Mouse (Mus musculus) neutrophil, adult 5-6 weeks (primary cell): ENCODE data around the gene Stat5b. TPM values are rescaled to one million over a fixed set of nuclear protein-coding genes. Genes with fewer than 3 reads are reported as not detected.

Experiments used
- ATAC-seq: fragments of 151-379, 151-347 bp; 2 replicates; pipeline ENCODE4 v1.8.0; 2017; ENCODE audit warnings: mild to moderate bottlenecking, moderate TSS enrichment; ENCODE audit not compliant: insufficient number of reproducible peaks, poor library complexity, low FRiP score, severe bottlenecking; ENCODE audit errors: extremely low read depth
- total RNA-seq: library from RNA; stranded (forward); fragments of 200-1000 nt; gene quantifications from 2 replicates; pipeline ENCODE4 v1.2.3, GENCODE M21; 2017

Stat5b gene
- total RNA-seq = 103 and 108 TPM in 2 replicates

- peak; percentile 54 for ATAC-seq
Measured at GRCm38 (mm10) chr11:100850038-100850777, at the start of gene Stat5b. Gene Stat5b (minus strand): TSS chr11:100850724.

GRCm38 (mm10) chr11:100898441-100899199 is 48.1 kb upstream of the Stat5b start:
- ATAC-seq = no peak

GRCm38 (mm10) chr11:100897294-100898231 is 47.0 kb upstream of the Stat5b start:
- ATAC-seq = no peak

- no peak for ATAC-seq
Measured at GRCm38 (mm10) chr11:100896078-100896477, 45.6 kb upstream of the Stat5b start.

GRCm38 (mm10) chr11:100894146-100894918 is 43.8 kb upstream of the Stat5b start:
- no peak for ATAC-seq

- ATAC-seq = peak; percentile 89
Measured at GRCm38 (mm10) chr11:100893482-100893881, 43.0 kb upstream of the Stat5b start.

- ATAC-seq = no peak
Measured at GRCm38 (mm10) chr11:100892435-100892834, 41.9 kb upstream of the Stat5b start.

GRCm38 (mm10) chr11:100891256-100892123 is 41.0 kb upstream of the Stat5b start:
- ATAC-seq = no peak

- no peak for ATAC-seq
Measured at GRCm38 (mm10) chr11:100890481-100890880, 40.0 kb upstream of the Stat5b start.

GRCm38 (mm10) chr11:100888348-100888820 is 37.9 kb upstream of the Stat5b start:
- no peak for ATAC-seq

GRCm38 (mm10) chr11:100887764-100888163 is 37.2 kb upstream of the Stat5b start:
- ATAC-seq = no peak

GRCm38 (mm10) chr11:100887236-100887635 is 36.7 kb upstream of the Stat5b start:
- ATAC-seq = no peak

GRCm38 (mm10) chr11:100886188-100886740 is 35.7 kb upstream of the Stat5b start:
- ATAC-seq = no peak

- no peak for ATAC-seq
Measured at GRCm38 (mm10) chr11:100885472-100885871, 34.9 kb upstream of the Stat5b start.

- no peak for ATAC-seq
Measured at GRCm38 (mm10) chr11:100883640-100884039, 33.1 kb upstream of the Stat5b start.

- ATAC-seq = no peak
Measured at GRCm38 (mm10) chr11:100879321-100880078, 29.0 kb upstream of the Stat5b start.
